In the genomic region with DNA sequence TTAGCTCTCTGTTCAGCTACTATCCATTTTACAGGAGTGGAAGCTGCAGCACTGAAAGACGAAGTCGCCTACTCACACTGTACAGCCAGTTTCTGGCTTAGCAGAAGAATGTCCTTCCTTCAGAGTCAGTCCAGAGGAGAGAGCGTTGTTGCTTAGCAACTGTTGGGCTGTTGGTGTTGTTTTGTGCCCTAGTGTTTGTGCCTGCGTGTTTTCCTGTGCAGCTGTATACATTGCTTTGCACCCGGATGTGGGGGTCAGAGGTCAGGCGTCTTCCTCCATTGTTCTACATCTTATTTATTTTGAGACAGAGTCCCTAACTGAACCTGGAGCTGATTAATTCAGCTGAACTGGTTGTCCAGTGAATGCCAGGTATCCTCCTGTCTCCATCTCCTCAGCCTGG, we compare ENCODE assay signal across 7 mouse cellular contexts. TPM values are rescaled to one million over a fixed set of nuclear protein-coding genes. Genes with fewer than 3 reads are reported as not detected.
DNase-seq lines count a peak whose midpoint lies in the region; ATAC-seq and TF ChIP-seq lines count a peak whose summit lies in the region.

No protein-coding gene starts in this region.

- H3K9me3 ChIP-seq in stomach, embryonic 16.5 days (replicated peaks; ENCODE audit: control insufficient read depth, low read length): 0 out of 2 replicates have a peak, but pooled peaks cover 6% of the 10 kb centered on the region
- no peaks in the 10 kb centered on the region for H3K9me3 ChIP-seq in stomach, postnatal 0 days (ENCODE audit: control insufficient read depth, low read length)
- no peaks in the 10 kb centered on the region for H3K9me3 ChIP-seq in forebrain, embryonic 13.5 days (replicated peaks)
- no peaks in the 10 kb centered on the region for H3K9me3 ChIP-seq in midbrain, postnatal 0 days (ENCODE audit: low read length)

- no peak for DNase-seq in stomach, postnatal 0 days (ENCODE audit: low spot score)
- peak; percentile 37 to 41 for DNase-seq in kidney, postnatal 36 days
- DNase-seq in midbrain, postnatal 0 days (ENCODE audit: low spot score): peak; percentile 58
- no peak for DNase-seq in gastrocnemius, postnatal 25 days

- H3K4me2 ChIP-seq in stomach, embryonic 16.5 days (ENCODE audit: low read depth, low read length): no peak overlapping the region
- no peak overlapping the region for H3K4me2 ChIP-seq in stomach, postnatal 0 days (replicated peaks; ENCODE audit: low read depth)
- H3K4me2 ChIP-seq in forebrain, embryonic 13.5 days: peak overlapping the region; percentile 92; the same call in 1 of the 2 replicates
- peak overlapping the region; percentile 90; the same call in 1 of the 2 replicates for H3K4me2 ChIP-seq in midbrain, postnatal 0 days (ENCODE audit: low read depth, low read length, poor library complexity, severe bottlenecking)

- H3K36me3 ChIP-seq in stomach, embryonic 16.5 days (ENCODE audit: control insufficient read depth, insufficient read depth, low read length): no peaks in the 10 kb centered on the region
- H3K36me3 ChIP-seq in stomach, postnatal 0 days (ENCODE audit: control insufficient read depth, insufficient read depth, low read length): no peaks in the 10 kb centered on the region
- H3K36me3 ChIP-seq in forebrain, embryonic 13.5 days (ENCODE audit: poor library complexity, severe bottlenecking): no peaks in the 10 kb centered on the region
- no peaks in the 10 kb centered on the region for H3K36me3 ChIP-seq in midbrain, postnatal 0 days (ENCODE audit: insufficient read depth, low read length)

- TF ChIP-seq EP300 in stomach, postnatal 0 days (optimal IDR thresholded peaks at IDR 0.05): no peak

- no peak overlapping the region for H3K4me3 ChIP-seq in stomach, embryonic 16.5 days (replicated peaks; ENCODE audit: low read length)
- H3K4me3 ChIP-seq in stomach, postnatal 0 days (ENCODE audit: low read depth, low read length): no peak overlapping the region
- H3K4me3 ChIP-seq in forebrain, embryonic 13.5 days: no peak overlapping the region
- H3K4me3 ChIP-seq in midbrain, postnatal 0 days (ENCODE audit: low read depth, low read length): no peak overlapping the region

- no peak for ATAC-seq in stomach, embryonic 16.5 days (ENCODE audit: insufficient read depth, low FRiP score)
- ATAC-seq in stomach, postnatal 0 days (ENCODE audit: low FRiP score, low TSS enrichment): no peak
- no peak for ATAC-seq in forebrain, embryonic 13.5 days
- ATAC-seq in midbrain, postnatal 0 days (ENCODE audit: low FRiP score): no peak
- ATAC-seq in cerebellum, adult (ENCODE audit: insufficient number of reproducible peaks, low FRiP score, low TSS enrichment): no peak

- peak overlapping the region; percentile 23; the same call in 1 of the 2 replicates for H3K27ac ChIP-seq in stomach, embryonic 16.5 days (ENCODE audit: low read length)
- no peak overlapping the region for H3K27ac ChIP-seq in stomach, postnatal 0 days (replicated peaks)
- H3K27ac ChIP-seq in forebrain, embryonic 13.5 days: no peak overlapping the region
- no peak overlapping the region for H3K27ac ChIP-seq in midbrain, postnatal 0 days (ENCODE audit: low read depth, low read length)

- TF ChIP-seq CTCF in stomach, postnatal 0 days (IDR thresholded peaks at IDR 0.05; ENCODE audit: low read depth): no peak
- TF ChIP-seq CTCF in midbrain, postnatal 0 days (IDR thresholded peaks at IDR 0.05): no peak

- 59% methylated on average over 6 of the region's 6 CpGs for WGBS in stomach, embryonic 16.5 days
- 55% methylated on average over 6 of the region's 6 CpGs for WGBS in stomach, postnatal 0 days
- 55% methylated on average over 6 of the region's 6 CpGs for WGBS in forebrain, embryonic 13.5 days
- WGBS in midbrain, postnatal 0 days: 44% methylated on average over 6 of the region's 6 CpGs

- peaks cover 14% of the 10 kb centered on the region for H3K4me1 ChIP-seq in stomach, embryonic 16.5 days (ENCODE audit: control insufficient read depth, insufficient read depth, low read length)
- H3K4me1 ChIP-seq in stomach, postnatal 0 days (replicated peaks; ENCODE audit: control insufficient read depth, insufficient read depth): no peaks in the 10 kb centered on the region
- peaks cover 19% of the 10 kb centered on the region for H3K4me1 ChIP-seq in forebrain, embryonic 13.5 days
- H3K4me1 ChIP-seq in midbrain, postnatal 0 days (ENCODE audit: insufficient read depth, low read length): peaks cover 8% of the 10 kb centered on the region

- no peak overlapping the region for H3K9ac ChIP-seq in stomach, embryonic 16.5 days (ENCODE audit: low read length)
- H3K9ac ChIP-seq in stomach, postnatal 0 days (ENCODE audit: low read length): no peak overlapping the region
- no peak overlapping the region for H3K9ac ChIP-seq in forebrain, embryonic 13.5 days
- no peak overlapping the region for H3K9ac ChIP-seq in midbrain, postnatal 0 days (replicated peaks; ENCODE audit: low read length, poor library complexity, severe bottlenecking)

- H3K27me3 ChIP-seq in stomach, embryonic 16.5 days (ENCODE audit: control insufficient read depth, insufficient read depth, low read length): no peaks in the 10 kb centered on the region
- no peaks in the 10 kb centered on the region for H3K27me3 ChIP-seq in stomach, postnatal 0 days (ENCODE audit: control insufficient read depth, insufficient read depth, low read length)
- H3K27me3 ChIP-seq in forebrain, embryonic 13.5 days: no peaks in the 10 kb centered on the region
- no peaks in the 10 kb centered on the region for H3K27me3 ChIP-seq in midbrain, postnatal 0 days (ENCODE audit: insufficient read depth, low read length)

RNA-seq across cellular contexts. Expression of a gene that starts 18.5 kb away (rescaled TPM):
- 47.2 and 47.3 TPM in 2 replicates for polyA plus RNA-seq in stomach, embryonic 16.5 days (2015; fragmentation: Nextera tagmentation; extraction: Ambion mirVana)
- polyA plus RNA-seq in stomach, postnatal 0 days (2015; fragmentation: Nextera tagmentation; extraction: Ambion mirVana): 18.3 and 19.2 TPM in 2 replicates
- polyA plus RNA-seq in forebrain, embryonic 13.5 days (2015; fragmentation: Nextera tagmentation; extraction: Ambion mirVana): 45.9 and 47.4 TPM in 2 replicates
- 61.1 and 78.9 TPM in 2 replicates for total RNA-seq in midbrain, postnatal 0 days (2014; rRNA removed)
- polyA plus RNA-seq in midbrain, postnatal 0 days (2015; fragmentation: Nextera tagmentation; extraction: Ambion mirVana): 30.9 and 32.4 TPM in 2 replicates
- 10 to 100 TPM; 11.3 to 15.4 TPM for total RNA-seq in gastrocnemius, postnatal 25 days (2021)

Comparison
In these comparisons a context has a peak if more than half of its experiments do, and no peak if none do; other contexts are left out.
1. H3K4me2 ChIP-seq: peak in forebrain, embryonic 13.5 days (single experiment) and midbrain, postnatal 0 days (single experiment); none in stomach, embryonic 16.5 days (single experiment) and stomach, postnatal 0 days (single experiment).
2. DNase-seq: peak in kidney, postnatal 36 days (2 of 2) and midbrain, postnatal 0 days (single experiment); none in stomach, postnatal 0 days (single experiment) and gastrocnemius, postnatal 25 days (single experiment).